Mouse (Mus musculus): ENCODE measurements around the gene Cfap43.
"Not testable (repeated sequence)": the region's sequence is repeated elsewhere in the genome, so short reads cannot be mapped to it uniquely, and the experiment has no call there.

Cfap43 gene

GRCm38 (mm10) chr19:47853951-47854795 is 64.9 kb downstream of the Cfap43 start:
- DNase-seq (ENCODE audit: low spot score), result peak; percentile 23

GRCm38 (mm10) chr19:47853053-47853452 is 66.0 kb downstream of the Cfap43 start:
- no peak for DNase-seq (ENCODE audit: low spot score)

GRCm38 (mm10) chr19:47852131-47852530 is 67.0 kb downstream of the Cfap43 start:
- DNase-seq (ENCODE audit: low spot score), result not testable (repeated sequence)

- DNase-seq (ENCODE audit: low spot score), result no peak
Measured at GRCm38 (mm10) chr19:47849735-47850134, 69.4 kb downstream of the Cfap43 start.

DNA sequence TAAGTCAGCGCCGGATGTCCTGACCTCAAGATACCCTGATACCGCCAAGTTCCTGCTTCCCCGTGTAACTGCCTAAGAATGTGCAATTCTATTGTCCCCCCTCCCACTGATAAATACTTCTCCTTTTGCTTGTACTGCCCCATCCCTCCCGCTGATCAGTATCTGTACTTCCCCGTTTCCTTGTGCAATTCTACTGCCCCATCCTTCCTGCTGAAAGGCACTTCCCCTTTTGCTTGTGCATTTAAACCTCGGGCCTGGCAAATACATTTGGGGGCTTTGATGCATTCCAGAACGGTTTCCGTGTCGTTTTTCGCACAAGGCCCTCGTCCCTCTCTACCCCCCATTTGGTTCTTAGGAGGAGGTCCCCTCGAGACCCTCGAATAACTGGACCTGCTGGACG is 77.9 kb downstream of the Cfap43 start:
- not testable (repeated sequence) for DNase-seq (ENCODE audit: low spot score)

- no peak for DNase-seq (ENCODE audit: low spot score)
Measured at GRCm38 (mm10) chr19:47837527-47837901, 81.6 kb downstream of the Cfap43 start.

DNA sequence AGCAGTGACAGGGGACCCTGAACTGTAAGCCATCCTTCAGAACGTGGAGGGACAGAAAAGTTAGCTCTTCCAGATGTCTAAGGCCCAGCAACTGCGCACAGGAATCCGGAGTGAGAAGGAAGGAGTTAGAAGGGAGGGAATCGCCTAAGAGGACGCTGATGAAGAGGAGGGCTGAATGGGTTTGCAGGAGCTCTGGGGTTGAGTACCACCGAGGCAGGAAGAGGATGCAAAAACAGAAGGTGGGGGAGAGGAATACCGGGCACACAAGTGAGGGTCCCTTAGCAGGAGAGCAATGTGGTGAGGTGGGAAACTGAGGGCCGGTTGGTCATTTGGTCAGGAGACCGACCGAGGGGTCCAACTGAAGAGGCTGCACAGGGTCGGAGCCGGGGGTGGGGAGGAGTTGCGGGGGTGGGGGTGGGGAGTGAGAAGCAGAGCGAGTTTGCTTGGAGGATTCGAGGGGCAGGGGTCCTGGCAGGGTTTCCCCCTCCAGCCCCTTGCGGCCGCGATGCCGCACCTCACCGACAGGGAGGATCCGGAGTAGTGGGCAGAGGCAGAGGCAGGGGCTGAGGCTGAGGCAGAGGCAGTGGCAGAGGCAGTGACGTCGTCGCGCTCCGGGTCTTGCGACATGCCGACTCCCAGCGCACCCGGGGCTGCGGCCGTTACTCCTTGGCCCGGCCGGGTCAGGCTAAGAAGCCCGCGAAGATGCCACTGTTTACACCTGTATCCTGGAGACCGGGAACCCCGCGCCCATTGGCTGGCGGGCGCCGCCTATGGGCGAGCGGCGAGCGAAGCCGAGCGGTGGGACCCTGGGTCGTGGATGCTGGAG is 82.2 kb downstream of the Cfap43 start:
- peak; percentile 66 for DNase-seq (ENCODE audit: low spot score)

DNA sequence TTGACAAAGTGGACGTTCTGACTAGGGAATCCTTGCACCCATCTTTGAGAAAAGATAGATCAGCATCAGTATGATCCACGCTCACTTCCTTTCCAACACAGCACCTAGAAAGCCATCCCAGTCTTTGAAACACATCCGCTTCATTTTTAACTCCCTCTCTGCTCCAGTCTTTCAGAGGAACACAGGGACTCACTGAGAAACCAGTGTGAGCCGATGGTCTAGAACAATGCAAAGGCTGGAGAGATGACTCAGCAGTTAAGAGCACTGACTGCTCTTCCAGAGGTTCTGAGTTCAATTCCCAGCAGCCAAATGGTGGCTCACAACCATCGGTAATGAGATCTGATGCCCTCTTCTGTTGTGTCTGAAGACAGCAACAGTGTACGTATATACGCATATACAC is 83.3 kb downstream of the Cfap43 start:
- DNase-seq (ENCODE audit: low spot score), result no peak

GRCm38 (mm10) chr19:47834614-47835013 is 84.5 kb downstream of the Cfap43 start:
- DNase-seq (ENCODE audit: low spot score), result peak; percentile 51

DNA sequence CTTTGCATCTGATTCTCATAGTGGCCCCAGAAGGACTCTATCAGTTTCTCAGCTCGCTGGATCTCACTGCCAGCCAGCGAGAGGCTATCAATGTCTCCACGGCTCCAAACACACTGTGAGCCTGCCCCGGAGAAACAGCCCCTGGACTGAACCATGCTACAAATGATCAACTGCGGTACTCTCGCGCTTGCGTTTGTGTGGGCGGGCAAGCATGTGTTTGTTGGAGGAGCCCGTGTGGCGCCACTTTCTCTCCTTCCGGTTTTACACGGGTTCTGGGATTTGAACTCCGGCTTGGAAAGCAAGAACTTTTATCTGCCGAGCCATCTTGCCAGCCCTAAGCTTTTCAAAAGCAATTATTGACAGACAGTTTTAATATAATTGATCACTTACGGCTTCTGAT is 86.8 kb downstream of the Cfap43 start:
- DNase-seq (ENCODE audit: low spot score), result no peak

- DNase-seq (ENCODE audit: low spot score), result no peak
Measured at GRCm38 (mm10) chr19:47831111-47831510, 88.0 kb downstream of the Cfap43 start.

- no peak for DNase-seq (ENCODE audit: low spot score)
Measured at GRCm38 (mm10) chr19:47829913-47830450, 89.1 kb downstream of the Cfap43 start.

GRCm38 (mm10) chr19:47824026-47824425 is 95.1 kb downstream of the Cfap43 start:
- DNase-seq (ENCODE audit: low spot score), result peak; percentile 33

DNA sequence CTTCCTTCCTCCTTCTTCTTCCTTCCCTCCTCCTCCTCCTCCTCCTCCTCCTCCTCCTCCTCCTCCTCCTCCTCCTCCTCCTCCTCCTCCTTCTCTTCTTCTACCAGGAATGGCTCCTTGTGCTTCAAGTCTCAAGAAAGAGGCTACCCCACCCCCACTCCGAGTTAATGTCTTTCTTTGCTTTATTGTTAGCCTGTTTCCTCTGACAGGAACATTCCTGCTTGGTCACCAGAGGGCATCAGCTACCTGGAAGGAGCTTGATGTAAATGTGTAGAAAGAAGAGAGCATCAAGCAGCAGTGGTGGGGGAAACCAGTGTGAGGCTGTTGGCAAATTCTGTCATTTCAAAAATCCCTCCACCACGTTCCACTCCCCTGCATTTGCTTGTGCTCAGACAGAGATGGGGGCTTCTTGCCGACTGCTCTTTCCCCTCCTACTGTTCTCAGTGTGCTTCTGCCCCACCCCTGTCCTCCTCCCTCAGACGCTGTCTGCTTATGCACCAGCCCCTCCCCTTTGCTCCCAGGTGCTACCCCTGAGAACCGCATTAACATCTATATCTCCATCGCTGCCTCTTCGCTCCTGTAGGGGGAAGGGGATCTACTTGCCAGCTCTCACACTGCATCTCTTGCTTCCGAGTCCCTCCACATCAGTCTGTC is 96.8 kb downstream of the Cfap43 start:
- DNase-seq (ENCODE audit: low spot score), result peak; percentile 61

- no peak for DNase-seq (ENCODE audit: low spot score)
Measured at GRCm38 (mm10) chr19:47821494-47821872, 97.6 kb downstream of the Cfap43 start.

GRCm38 (mm10) chr19:47820832-47821493 is 98.1 kb downstream of the Cfap43 start:
- DNase-seq (ENCODE audit: low spot score), result peak; percentile 73

DNA sequence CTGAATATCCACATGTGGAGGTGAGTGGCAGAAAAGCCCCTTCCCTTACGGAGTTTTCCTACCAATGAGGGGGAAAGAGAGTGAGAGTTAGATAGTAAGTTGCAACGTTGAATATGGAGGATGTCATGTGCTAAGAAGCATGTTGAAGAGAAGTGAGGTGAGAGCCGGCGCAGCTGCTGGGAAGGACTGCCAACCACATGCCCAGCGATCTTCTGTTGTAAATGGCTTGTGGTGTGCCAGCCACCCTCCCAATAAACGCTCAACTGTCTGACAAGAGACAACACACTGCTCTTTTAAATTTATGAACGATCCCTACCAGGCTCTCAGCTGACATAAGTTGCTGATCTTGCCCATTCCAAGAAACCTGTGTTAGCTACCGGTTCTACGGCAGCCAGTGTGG is 101.4 kb downstream of the Cfap43 start:
- DNase-seq (ENCODE audit: low spot score), result no peak

DNA sequence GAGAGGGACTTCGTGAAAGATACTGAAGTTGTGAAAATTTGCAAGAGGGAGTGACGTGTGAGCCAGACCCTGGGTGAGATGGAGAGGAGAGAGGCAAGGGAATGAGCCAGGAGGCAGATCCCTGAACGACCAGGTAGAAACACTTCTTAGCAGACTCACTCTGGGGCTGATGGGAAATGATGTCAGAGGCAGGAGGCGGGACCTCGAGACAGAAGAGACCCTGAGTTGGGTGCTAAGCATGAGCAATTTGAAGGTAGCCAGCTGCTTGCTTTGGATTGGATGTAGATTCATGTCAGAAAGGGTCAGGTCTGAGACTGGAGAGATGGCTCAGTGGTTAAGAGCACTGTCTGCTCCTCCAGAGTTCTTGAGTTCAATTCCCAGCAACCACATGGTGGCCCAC is 104.4 kb downstream of the Cfap43 start:
- no peak for DNase-seq (ENCODE audit: low spot score)

DNA sequence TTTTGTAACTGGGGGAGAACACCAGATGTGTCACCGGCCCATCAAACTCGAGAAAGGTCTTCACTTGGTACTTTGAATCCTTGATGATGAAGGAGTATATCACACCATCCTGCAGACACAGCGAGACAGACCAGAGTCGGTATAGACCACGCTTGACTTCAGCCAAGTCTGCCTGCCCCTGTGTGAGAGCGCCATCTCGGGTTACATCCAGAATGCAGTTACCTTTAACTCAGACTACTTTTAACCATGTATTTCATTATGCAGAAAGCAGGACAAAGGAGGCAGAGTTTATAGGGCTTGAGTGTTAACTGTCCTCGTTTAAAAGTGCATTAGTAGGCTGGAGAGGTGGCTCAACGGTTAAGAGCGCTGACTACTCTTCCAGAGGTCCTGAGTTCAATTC is 107.0 kb downstream of the Cfap43 start:
- no peak for DNase-seq (ENCODE audit: low spot score)

- DNase-seq (ENCODE audit: low spot score), result no peak
Measured at GRCm38 (mm10) chr19:47798583-47798982, 120.5 kb downstream of the Cfap43 start.

- DNase-seq (ENCODE audit: low spot score), result no peak
Measured at GRCm38 (mm10) chr19:47796699-47797098, 122.4 kb downstream of the Cfap43 start.
